Mouse (Mus musculus) ES-CJ7 (cell line): ENCODE data around the gene Rfng.
"Not testable (repeated sequence)": the region's sequence is repeated elsewhere in the genome, so short reads cannot be mapped to it uniquely, and the experiment has no call there.

Experiments
- DNase-seq: peaks from one replicate; pipeline ENCODE4 v3.0.0; 2011; ENCODE audit warnings: low read depth, low spot score

The Rfng gene

GRCm38 (mm10) chr11:120812068-120812467, 28.1 kb upstream of the Rfng start:
- DNase-seq, result no peak

- no peak for DNase-seq
Measured at GRCm38 (mm10) chr11:120808010-120808409, 24.0 kb upstream of the Rfng start.

GRCm38 (mm10) chr11:120805375-120806298, 21.6 kb upstream of the Rfng start:
- DNase-seq, result peak; percentile 67

GRCm38 (mm10) chr11:120804769-120805168, 20.8 kb upstream of the Rfng start:
- DNase-seq, result no peak

GRCm38 (mm10) chr11:120804274-120804673, 20.3 kb upstream of the Rfng start:
- DNase-seq, result no peak

GRCm38 (mm10) chr11:120800061-120800904, 16.3 kb upstream of the Rfng start:
- peak; percentile 95 for DNase-seq

GRCm38 (mm10) chr11:120799316-120799890, 15.4 kb upstream of the Rfng start:
- DNase-seq, result no peak

GRCm38 (mm10) chr11:120798244-120798643, 14.2 kb upstream of the Rfng start:
- DNase-seq, result no peak

- DNase-seq, result no peak
Measured at GRCm38 (mm10) chr11:120796614-120796946, 12.6 kb upstream of the Rfng start.

GRCm38 (mm10) chr11:120795756-120796613, 12.0 kb upstream of the Rfng start, which contains the start of gene Dus1l:
Gene Dus1l, minus strand, starts transcription at chr11:120796403.
- DNase-seq, result peak; percentile 98

GRCm38 (mm10) chr11:120792652-120793051, 8.6 kb upstream of the Rfng start:
- DNase-seq, result no peak

GRCm38 (mm10) chr11:120789810-120790209, 5.8 kb upstream of the Rfng start:
- no peak for DNase-seq

- DNase-seq, result no peak
Measured at GRCm38 (mm10) chr11:120789355-120789754, 5.3 kb upstream of the Rfng start.

- not testable (repeated sequence) for DNase-seq
Measured at GRCm38 (mm10) chr11:120788460-120788859, 4.5 kb upstream of the Rfng start.

- no peak for DNase-seq
Measured at GRCm38 (mm10) chr11:120785145-120785544, 1.1 kb upstream of the Rfng start.

- DNase-seq, result no peak
Measured at GRCm38 (mm10) chr11:120783426-120784063, 462 bp downstream of the Rfng start.

- DNase-seq, result not testable (repeated sequence)
Measured at GRCm38 (mm10) chr11:120781361-120781760, 2.6 kb downstream of the Rfng start.

GRCm38 (mm10) chr11:120779876-120780275, 4.1 kb downstream of the Rfng start:
- DNase-seq, result peak; percentile 79

- DNase-seq, result peak; percentile 43
Measured at GRCm38 (mm10) chr11:120777123-120777522, 6.9 kb downstream of the Rfng start.

GRCm38 (mm10) chr11:120775774-120776469, 8.1 kb downstream of the Rfng start:
- DNase-seq, result peak; percentile 95
